8 mouse cellular contexts compared by ENCODE assay signal in the genomic region with DNA sequence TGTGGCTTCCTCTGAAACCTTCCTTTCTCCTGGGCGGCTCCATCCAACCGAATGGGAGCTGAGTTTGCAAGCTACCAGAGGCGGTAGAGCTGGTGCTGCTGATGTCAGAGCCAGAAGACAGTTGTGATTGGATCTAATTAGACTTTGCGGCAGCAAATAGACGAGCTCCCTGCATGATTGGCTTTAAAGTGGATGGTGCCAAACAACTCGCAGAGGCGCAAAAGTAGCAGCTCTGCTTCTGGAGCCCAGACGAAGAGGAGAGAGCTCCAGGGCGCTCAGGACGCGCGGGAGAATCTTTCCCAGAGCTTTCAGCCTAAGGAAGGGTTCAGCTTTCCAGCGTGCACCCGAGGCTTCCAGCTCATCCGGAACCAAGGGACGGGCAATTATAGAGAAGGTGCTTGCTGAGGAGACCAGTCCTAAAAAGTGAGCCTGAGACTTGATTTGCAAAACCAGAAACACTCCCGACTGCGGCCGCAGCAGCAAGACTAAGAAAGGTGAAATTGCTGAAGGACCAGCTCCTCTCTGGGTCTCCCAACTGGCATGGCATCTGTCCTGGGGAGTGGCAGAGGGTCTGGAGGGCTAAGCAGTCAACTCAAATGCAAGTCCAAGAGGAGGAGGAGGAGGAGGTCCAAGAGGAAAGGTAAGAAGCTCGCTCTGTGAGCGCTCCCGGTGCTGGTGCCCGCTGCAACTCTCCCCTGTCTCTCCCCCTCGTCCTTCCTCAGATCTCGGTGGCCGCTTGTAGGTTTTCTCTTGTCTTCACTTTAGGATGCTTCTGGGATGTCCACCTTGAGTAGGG. TPM values are rescaled to one million over a fixed set of nuclear protein-coding genes. Genes with fewer than 3 reads are reported as not detected.
A peak's percentile ranks its signal among the peaks of the same experiment; 100 is the strongest.
DNase-seq lines count a peak whose midpoint lies in the region; ATAC-seq and TF ChIP-seq lines count a peak whose summit lies in the region.

A gene (plus strand): TSS at position 186 of the 796 bp plus-strand sequence.

- ATAC-seq in heart, embryonic 16.5 days (replicated peaks; ENCODE audit: extremely low read depth, insufficient read depth, low FRiP score) = no peak
- ATAC-seq in forebrain, postnatal 0 days = peak; percentile 95
- ATAC-seq in midbrain, embryonic 15.5 days (replicated peaks) = peak; percentile 96

- no peak for TF ChIP-seq CTCF in forebrain, postnatal 0 days (IDR thresholded peaks at IDR 0.05; ENCODE audit: low read depth)

- no peak for DNase-seq in heart, adult 9 months (ENCODE audit: low spot score in 2 of 2)
- peak; percentile 9 for DNase-seq in cerebellum, adult 8-10 months
- DNase-seq in forebrain, postnatal 0 days = peak; percentile 83
- peak; percentile 37 to 49 for DNase-seq in layer of hippocampus, postnatal 25 days (ENCODE audit: extremely low spot score in 1 of 2, low spot score in 1 of 2)
- DNase-seq in spleen, postnatal 36 days (ENCODE audit: low spot score in 2 of 2) = no peak
- no peak for DNase-seq in MN1 (ENCODE audit: low spot score)

- under 1% methylated on average over 26 of the region's 26 CpGs for WGBS in heart, embryonic 16.5 days
- WGBS in forebrain, postnatal 0 days = under 1% methylated on average over 26 of the region's 26 CpGs
- 0% methylated on average over 26 of the region's 26 CpGs for WGBS in midbrain, embryonic 15.5 days

- H3K4me1 ChIP-seq in heart, embryonic 16.5 days (ENCODE audit: control insufficient read depth, insufficient read depth, low read length) = peaks cover 4% of the 10 kb centered on the region; the same call in 1 of the 2 replicates
- H3K4me1 ChIP-seq in forebrain, postnatal 0 days (ENCODE audit: insufficient read depth) = no peaks in the 10 kb centered on the region
- H3K4me1 ChIP-seq in midbrain, embryonic 15.5 days = peaks cover 20% of the 10 kb centered on the region

- H3K4me3 ChIP-seq in heart, embryonic 16.5 days (ENCODE audit: low read length) = peak within 1 kb of the TSS; percentile 23
- H3K4me3 ChIP-seq in forebrain, postnatal 0 days (ENCODE audit: low read depth, low read length) = peak within 1 kb of the TSS; percentile 49
- peak within 1 kb of the TSS; percentile 47 for H3K4me3 ChIP-seq in midbrain, embryonic 15.5 days

- peak within 1 kb of the TSS; percentile 51 for H3K4me2 ChIP-seq in heart, embryonic 16.5 days (ENCODE audit: low read depth, low read length)
- peak within 1 kb of the TSS; percentile 79 for H3K4me2 ChIP-seq in forebrain, postnatal 0 days (ENCODE audit: low read depth)
- H3K4me2 ChIP-seq in midbrain, embryonic 15.5 days = peak within 1 kb of the TSS; percentile 81

- H3K36me3 ChIP-seq in heart, embryonic 16.5 days (ENCODE audit: control insufficient read depth, insufficient read depth) = no peaks in the 10 kb centered on the region
- no peaks in the 10 kb centered on the region for H3K36me3 ChIP-seq in forebrain, postnatal 0 days (ENCODE audit: insufficient read depth)
- no peaks in the 10 kb centered on the region for H3K36me3 ChIP-seq in midbrain, embryonic 15.5 days (replicated peaks)

- no peaks in the 10 kb centered on the region for H3K9me3 ChIP-seq in heart, embryonic 16.5 days (replicated peaks; ENCODE audit: control insufficient read depth, low read length)
- H3K9me3 ChIP-seq in forebrain, postnatal 0 days (ENCODE audit: low read length) = no peaks in the 10 kb centered on the region
- H3K9me3 ChIP-seq in midbrain, embryonic 15.5 days = no peaks in the 10 kb centered on the region

- H3K27ac ChIP-seq in heart, embryonic 16.5 days (ENCODE audit: low read length) = no peak within 1 kb of the TSS
- H3K27ac ChIP-seq in forebrain, postnatal 0 days (ENCODE audit: low read depth, low read length) = peak within 1 kb of the TSS; percentile 29
- H3K27ac ChIP-seq in midbrain, embryonic 15.5 days = peak within 1 kb of the TSS; percentile 62

- H3K9ac ChIP-seq in heart, embryonic 16.5 days (ENCODE audit: low read length) = no peak within 1 kb of the TSS
- H3K9ac ChIP-seq in forebrain, postnatal 0 days = peak within 1 kb of the TSS; percentile 45
- H3K9ac ChIP-seq in midbrain, embryonic 15.5 days = peak within 1 kb of the TSS; percentile 43

- H3K27me3 ChIP-seq in heart, embryonic 16.5 days (ENCODE audit: control insufficient read depth, insufficient read depth, low read length) = peaks cover 15% of the 10 kb centered on the region
- H3K27me3 ChIP-seq in forebrain, postnatal 0 days (ENCODE audit: insufficient read depth, low read length) = no peaks in the 10 kb centered on the region
- no peaks in the 10 kb centered on the region for H3K27me3 ChIP-seq in midbrain, embryonic 15.5 days (replicated peaks)

RNA-seq across cellular contexts. Expression of the gene that starts here (rescaled TPM):
- polyA plus RNA-seq in heart, embryonic 16.5 days (2015; fragmentation: Nextera tagmentation; extraction: Ambion mirVana) = 0.05 and 0.09 TPM in 2 replicates
- total RNA-seq in forebrain, postnatal 0 days (2014; rRNA removed) = 34.3 and 46.9 TPM in 2 replicates
- 7.6 and 13.1 TPM in 2 replicates for polyA plus RNA-seq in forebrain, postnatal 0 days (2015; fragmentation: Nextera tagmentation; extraction: Ambion mirVana)
- total RNA-seq in layer of hippocampus, postnatal 25 days (2021) = 10 to 100 TPM; 29.3 to 36.3 TPM
- polyA plus RNA-seq in midbrain, embryonic 15.5 days (2015; fragmentation: Nextera tagmentation; extraction: Ambion mirVana) = 28.9 and 39.3 TPM in 2 replicates

Comparison
In these comparisons a context has a peak if more than half of its experiments do, and no peak if none do; other contexts are left out.
1. DNase-seq: peak in cerebellum, adult 8-10 months (single experiment), forebrain, postnatal 0 days (single experiment) and layer of hippocampus, postnatal 25 days (2 of 2); none in heart, adult 9 months (0 of 2), spleen, postnatal 36 days (0 of 2) and MN1 (single experiment).
2. Peak in every context shown above with its lines, with median percentiles within 50 percentile points of each other: H3K4me2 ChIP-seq and H3K4me3 ChIP-seq.